Mouse (Mus musculus) cortical plate, adult 2 months (tissue): Measurements from ENCODE around the gene Ppm1f.

Experiments used
- CTCF ChIP-seq: fragments of 200-500 bp; IDR thresholded peaks from 2 replicates; pipeline ENCODE4 v1.5.1; 2011; ENCODE audit warnings: mild to moderate bottlenecking, control low read depth, low read length; ENCODE audit not compliant: insufficient read depth; ENCODE audit errors: extremely low read depth
- POLR2A ChIP-seq: fragments of 200-500 bp; IDR thresholded peaks from 2 replicates; pipeline ENCODE4 v1.6.1; 2011; ENCODE audit warnings: mild to moderate bottlenecking, low read length, control low read depth; ENCODE audit not compliant: insufficient read depth; ENCODE audit errors: extremely low read depth

- TF ChIP-seq POLR2A (no peak), CTCF (no peak)
Measured at GRCm38 (mm10) chr16:16856731-16857476, 39.4 kb upstream of the Ppm1f start.
